Mouse (Mus musculus) midbrain, postnatal 0 days (tissue): ENCODE measurements around the gene Gsdme. TPM values are rescaled to one million over a fixed set of nuclear protein-coding genes. Genes with fewer than 3 reads are reported as not detected.

Experiments used
- ATAC-seq: fragments of 200-750 bp; cut with Nextera tagmentation; 2 replicates; pipeline ENCODE4 v1.8.0; 2017; ENCODE audit warnings: moderate number of reproducible peaks, mild to moderate bottlenecking, moderate TSS enrichment, moderate library complexity; ENCODE audit not compliant: low FRiP score
- DNase-seq: peaks from one replicate; pipeline ENCODE4 v3.0.0-alpha.2; 2015; ENCODE audit warnings: low spot score
- H3K27ac ChIP-seq: fragments of 300-500 bp; sonication (generic); 2 replicates; pipeline ENCODE4 v1.5.1; 2014; ENCODE audit warnings: low read depth, mild to moderate bottlenecking, low read length, mixed read lengths
- H3K27me3 ChIP-seq: fragments of 300-500 bp; sonication (generic); 2 replicates; pipeline ENCODE4 v1.6.1; 2014; ENCODE audit warnings: low read length, control low read depth, mixed read lengths; ENCODE audit not compliant: insufficient read depth
- H3K36me3 ChIP-seq: fragments of 300-500 bp; sonication (generic); 2 replicates; pipeline ENCODE4 v1.6.1; 2014; ENCODE audit warnings: low read length, control low read depth, mixed read lengths; ENCODE audit not compliant: insufficient read depth
- H3K4me1 ChIP-seq: fragments of 300-500 bp; sonication (generic); 2 replicates; pipeline ENCODE4 v1.6.1; 2014; ENCODE audit warnings: mild to moderate bottlenecking, control low read depth, antibody characterized with exemption, low read length, mixed read lengths; ENCODE audit not compliant: insufficient read depth
- H3K4me2 ChIP-seq: fragments of 300-500 bp; sonication (generic); 2 replicates; pipeline ENCODE4 v1.6.1; 2014; ENCODE audit warnings: low read depth, mild to moderate bottlenecking, low read length, mixed read lengths; ENCODE audit not compliant: poor library complexity, severe bottlenecking
- H3K4me3 ChIP-seq: fragments of 300-500 bp; sonication (generic); 2 replicates; pipeline ENCODE4 v1.5.1; 2014; ENCODE audit warnings: low read depth, mild to moderate bottlenecking, low read length, moderate library complexity
- H3K9ac ChIP-seq: fragments of 300-500 bp; sonication (generic); replicated peaks from 2 replicates; pipeline ENCODE4 v1.6.1; 2014; ENCODE audit warnings: mild to moderate bottlenecking, low read length, moderate library complexity, mixed read lengths; ENCODE audit not compliant: poor library complexity, severe bottlenecking
- H3K9me3 ChIP-seq: fragments of 300-500 bp; sonication (generic); 2 replicates; pipeline ENCODE4 v1.6.1; 2016; ENCODE audit warnings: low read length, control low read depth
- CTCF ChIP-seq: IDR thresholded peaks from 2 replicates; pipeline ENCODE4 v1.5.1; 2016; ENCODE audit warnings: antibody characterized with exemption, mild to moderate bottlenecking
- WGBS: fragments of 180-500 bp; shearing (Covaris S2); extraction: QIAGEN DNeasy Blood & Tissue Kit; methylation state at CpG from one replicate; pipeline ENCODE4 v1.1.7; 2014; 5-methylcytosine and 5-hydroxymethylcytosine counted together
- polyA plus RNA-seq: library from polyadenylated mRNA; unstranded; fragments of >200 nt; fragmentation: Nextera tagmentation; extraction: Ambion mirVana; gene quantifications from 2 replicates; pipeline ENCODE4 v1.2.1, GENCODE M21; 2015
- total RNA-seq: library from RNA; depleted of rRNA; stranded (reverse); fragments of >200 nt; gene quantifications from 2 replicates; pipeline ENCODE4 v1.2.3, GENCODE M21; 2014

Gene Gsdme
- total and polyA plus RNA-seq, 2 experiments from 2014 or later, result 22.7 to 88.6 TPM

DNA sequence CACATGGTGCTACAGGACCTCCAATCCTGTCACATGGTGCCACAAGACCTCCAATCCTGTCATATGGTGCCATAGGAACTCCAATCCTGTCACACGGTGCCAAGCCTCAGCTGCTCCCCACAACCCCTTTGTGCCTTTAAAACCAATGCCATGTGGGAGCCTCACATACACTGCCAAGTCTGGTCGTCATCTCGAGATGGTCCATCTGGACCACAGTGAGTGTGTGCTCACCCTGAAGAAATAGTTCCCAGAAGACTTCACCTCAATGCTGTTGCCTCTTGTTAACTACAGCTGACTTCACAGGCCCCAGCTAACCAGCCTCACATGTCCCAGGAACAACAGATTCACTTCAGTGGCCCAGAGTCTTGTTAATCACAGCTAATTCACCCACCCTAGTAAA lies 23.2 kb upstream of the Gsdme start:
- no peaks in the 10 kb centered on the region for H3K36me3 ChIP-seq
- no peaks in the 10 kb centered on the region for H3K4me1 ChIP-seq
- no peaks in the 10 kb centered on the region for H3K9me3 ChIP-seq
- H3K4me3 ChIP-seq, result no peak overlapping the region
- TF ChIP-seq CTCF, result no peak
- H3K9ac ChIP-seq, result no peak overlapping the region
- ATAC-seq, result no peak
- no peaks in the 10 kb centered on the region for H3K27me3 ChIP-seq
- H3K4me2 ChIP-seq, result no peak overlapping the region
- DNase-seq, result peak; percentile 49
- WGBS, result 88% methylated on average over 3 of the region's 3 CpGs
- no peak overlapping the region for H3K27ac ChIP-seq

- Histone ChIP-seq H3K4me1 (no peaks in the 10 kb centered on the region), H3K4me2 (no peak overlapping the region), H3K9ac (no peak overlapping the region), H3K27me3 (no peaks in the 10 kb centered on the region), H3K9me3 (no peaks in the 10 kb centered on the region), H3K4me3 (no peak overlapping the region), H3K27ac (no peak overlapping the region), H3K36me3 (no peaks in the 10 kb centered on the region)
- DNase-seq (no peak), ATAC-seq (no peak)
- WGBS, result 93% methylated on average over 7 of the region's 7 CpGs
- no peak for TF ChIP-seq CTCF
Observed at GRCm38 (mm10) chr6:50279642-50280041, 16.0 kb upstream of the Gsdme start.

DNA sequence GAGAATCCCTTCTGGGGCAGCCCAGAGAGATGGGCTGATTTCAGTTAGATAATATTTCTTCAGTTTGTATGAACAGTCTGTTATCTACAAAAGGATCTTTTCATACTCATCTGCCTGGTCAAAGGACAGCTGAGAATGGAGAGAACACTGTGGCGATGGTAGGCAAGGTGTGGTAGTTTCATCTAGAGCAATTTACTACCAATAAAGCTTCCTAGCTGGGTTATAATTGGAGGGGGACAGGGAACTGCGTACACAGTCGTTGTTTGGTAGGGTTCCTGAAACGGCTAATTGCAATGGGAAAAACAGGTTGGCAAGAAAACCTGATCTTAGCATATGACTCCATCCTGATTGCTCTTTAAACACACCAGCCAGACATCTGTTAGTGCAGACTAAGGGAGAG lies 10.3 kb upstream of the Gsdme start:
- H3K4me2 ChIP-seq, result no peak overlapping the region
- no peaks in the 10 kb centered on the region for H3K36me3 ChIP-seq
- TF ChIP-seq CTCF, result no peak
- no peak overlapping the region for H3K27ac ChIP-seq
- H3K9ac ChIP-seq, result no peak overlapping the region
- H3K4me3 ChIP-seq, result no peak overlapping the region
- H3K4me1 ChIP-seq, result no peaks in the 10 kb centered on the region
- H3K9me3 ChIP-seq, result no peaks in the 10 kb centered on the region
- H3K27me3 ChIP-seq, result no peaks in the 10 kb centered on the region
- DNase-seq (no peak), ATAC-seq (no peak)
- WGBS, result 93% methylated on average over 4 of the region's 4 CpGs

GRCm38 (mm10) chr6:50273416-50273815 lies 9.8 kb upstream of the Gsdme start:
- no peak overlapping the region for H3K4me2 ChIP-seq
- 51% methylated on average over 1 of the region's 1 CpGs for WGBS
- no peak for TF ChIP-seq CTCF
- DNase-seq (no peak), ATAC-seq (no peak)
- no peaks in the 10 kb centered on the region for H3K9me3 ChIP-seq
- no peak overlapping the region for H3K9ac ChIP-seq
- H3K27ac ChIP-seq, result no peak overlapping the region
- H3K27me3 ChIP-seq, result no peaks in the 10 kb centered on the region
- H3K4me1 ChIP-seq, result no peaks in the 10 kb centered on the region
- no peak overlapping the region for H3K4me3 ChIP-seq
- no peaks in the 10 kb centered on the region for H3K36me3 ChIP-seq

DNA sequence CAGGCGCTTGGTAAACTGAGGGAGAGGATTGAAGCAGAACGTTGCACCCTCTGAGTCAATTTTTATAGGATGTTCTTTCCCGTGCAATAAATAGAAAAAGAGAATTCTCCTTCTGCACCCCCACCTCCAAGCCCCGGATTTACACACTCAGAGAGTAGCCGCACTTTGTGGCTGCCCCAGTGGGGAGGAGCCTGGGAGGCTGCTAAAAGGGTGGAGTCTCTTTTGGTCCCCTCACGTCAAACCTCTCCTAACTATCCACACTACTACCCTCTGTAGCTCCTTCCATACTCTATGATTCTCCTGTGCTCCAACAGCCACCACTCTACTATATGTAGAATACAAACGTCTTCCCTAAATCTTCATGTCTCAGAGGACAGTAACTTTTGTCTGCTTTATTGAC lies 1.4 kb downstream of the Gsdme start:
- WGBS, result 22% methylated on average over 7 of the region's 7 CpGs
- peak overlapping the region; percentile 53 for H3K4me3 ChIP-seq
- DNase-seq (no peak), ATAC-seq (peak; percentile 17; the same call in 1 of the 2 replicates)
- no peaks in the 10 kb centered on the region for H3K9me3 ChIP-seq
- no peaks in the 10 kb centered on the region for H3K36me3 ChIP-seq
- peak overlapping the region; percentile 70; the same call in 1 of the 2 replicates for H3K9ac ChIP-seq
- H3K4me2 ChIP-seq, result peak overlapping the region; percentile 78
- peak overlapping the region; percentile 79; the same call in 1 of the 2 replicates for H3K27ac ChIP-seq
- no peak for TF ChIP-seq CTCF
- H3K4me1 ChIP-seq, result peaks cover 4% of the 10 kb centered on the region; the same call in 1 of the 2 replicates
- no peaks in the 10 kb centered on the region for H3K27me3 ChIP-seq

DNA sequence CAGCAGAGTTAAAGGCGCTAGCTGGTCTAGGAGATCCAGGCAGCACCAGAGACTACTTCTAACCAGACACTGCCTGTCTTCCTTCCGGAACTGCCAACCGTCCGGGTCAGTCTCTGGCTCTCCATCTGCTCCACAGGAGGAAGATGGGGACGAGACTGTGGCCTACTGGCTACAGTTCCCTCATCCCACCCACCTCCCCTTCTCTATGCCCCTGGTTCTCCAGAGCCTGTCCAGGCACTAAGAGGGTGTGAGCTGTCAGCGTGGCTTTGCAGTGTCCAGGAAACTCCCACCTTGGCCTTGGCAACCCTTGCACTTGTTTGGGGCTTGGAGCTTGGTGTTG lies 1.8 kb downstream of the Gsdme start:
- no peak for DNase-seq
- ATAC-seq, result no peak; the same call in 1 of the 2 replicates
- WGBS, result under 1% methylated on average over 6 of the region's 6 CpGs

More for the DNA sequence above, 1.8 kb downstream of the Gsdme start:
- H3K27ac ChIP-seq, result peak overlapping the region; percentile 79
- H3K9me3 ChIP-seq, result no peaks in the 10 kb centered on the region
- no peaks in the 10 kb centered on the region for H3K27me3 ChIP-seq
- H3K4me2 ChIP-seq, result peak overlapping the region; percentile 78
- peaks cover 4% of the 10 kb centered on the region; the same call in 1 of the 2 replicates for H3K4me1 ChIP-seq
- peak overlapping the region; percentile 53 for H3K4me3 ChIP-seq
- no peaks in the 10 kb centered on the region for H3K36me3 ChIP-seq
- TF ChIP-seq CTCF, result no peak
- H3K9ac ChIP-seq, result peak overlapping the region; percentile 70
